Mouse (Mus musculus): ENCODE results near the gene Suz12.
A peak's percentile ranks its signal among the peaks of the same experiment; 100 is the strongest.
"Not testable (repeated sequence)": the region's sequence is repeated elsewhere in the genome, so short reads cannot be mapped to it uniquely, and the experiment has no call there.

Suz12 gene

DNA sequence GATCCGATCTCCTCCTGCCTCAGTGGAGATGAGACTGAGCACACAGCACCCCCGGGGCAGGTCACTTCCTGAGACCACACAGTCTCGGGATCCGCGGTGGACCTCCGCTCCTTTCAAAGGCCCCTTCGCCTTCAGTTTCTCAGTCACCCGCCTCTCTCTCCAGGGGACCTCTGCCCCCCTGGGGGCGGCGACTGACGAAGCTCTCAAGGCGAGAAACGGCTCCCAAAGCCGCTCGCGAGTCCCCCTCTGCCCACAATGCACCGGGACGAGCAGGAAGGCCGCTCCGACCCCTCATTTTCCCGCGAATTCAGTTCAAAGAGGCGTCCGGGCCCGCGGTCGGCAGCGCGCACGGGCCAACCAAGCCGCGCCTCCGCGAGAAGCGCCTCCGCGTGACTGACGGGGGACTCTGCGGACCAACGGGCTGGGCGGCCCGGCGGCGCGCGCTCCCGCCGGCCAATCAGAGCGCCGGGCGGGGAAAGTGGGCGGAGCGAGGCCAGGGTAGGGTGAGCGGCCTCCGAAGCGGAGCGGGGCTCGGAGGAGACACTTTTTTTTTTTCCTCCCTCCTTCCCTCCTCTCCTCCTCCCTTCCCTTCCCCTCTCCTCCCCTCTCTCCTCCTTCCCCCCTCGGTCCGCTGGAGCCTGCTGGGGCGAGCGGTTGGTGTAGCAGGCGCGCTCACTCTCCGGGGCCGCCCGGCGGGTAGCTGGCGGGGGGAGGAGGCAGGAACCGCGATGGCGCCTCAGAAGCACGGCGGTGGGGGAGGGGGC, at the start of gene Suz12:
Gene Suz12 (plus strand): TSS at position 515 of the 764 bp plus-strand sequence.
- peak; percentile 77 for DNase-seq (ENCODE audit: low spot score)

DNA sequence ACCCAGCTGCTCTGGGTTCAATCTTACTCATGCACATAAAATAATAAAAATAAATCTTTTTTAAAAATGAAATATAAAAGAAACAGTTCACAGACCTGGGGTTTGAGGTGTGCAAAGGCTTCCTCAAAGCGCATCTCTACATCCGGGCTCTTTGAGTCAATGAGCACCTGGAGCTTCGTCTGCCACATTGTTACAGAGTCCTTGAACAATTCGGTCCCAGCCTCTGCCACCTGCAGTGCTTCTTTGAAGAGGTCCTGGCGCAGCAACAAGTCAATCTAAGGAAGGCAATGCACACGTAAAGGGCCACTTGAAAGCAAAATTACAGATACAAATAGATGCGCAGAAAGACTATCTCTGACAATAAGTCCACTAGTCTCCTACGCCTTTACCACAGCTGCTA, 49.8 kb upstream of the Suz12 start:
- DNase-seq (ENCODE audit: low spot score) = no peak

DNA sequence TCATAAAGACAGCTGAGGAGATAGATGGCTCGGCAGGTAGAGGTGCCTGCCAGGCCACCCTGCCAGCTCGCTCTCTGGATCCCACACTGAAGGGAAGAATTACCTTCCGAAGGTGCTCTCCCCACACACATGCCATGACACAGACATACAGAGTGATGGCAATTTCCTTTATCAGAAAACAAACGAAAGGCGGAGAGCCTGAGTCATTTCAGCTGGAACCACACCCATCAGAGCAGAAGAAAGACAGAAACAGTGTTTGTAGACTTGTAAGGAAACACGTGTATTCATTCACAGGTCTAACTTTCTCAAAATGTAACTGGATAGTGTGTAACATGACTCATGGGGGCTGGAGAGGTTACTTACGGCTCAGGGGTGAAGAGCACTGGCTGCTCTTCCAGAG, 49.3 kb upstream of the Suz12 start:
- no peak for DNase-seq (ENCODE audit: low spot score)

- DNase-seq (ENCODE audit: low spot score) = no peak
Measured at GRCm38 (mm10) chr11:79947265-79947664, 45.6 kb upstream of the Suz12 start.

- DNase-seq (ENCODE audit: low spot score) = no peak
Measured at GRCm38 (mm10) chr11:79961346-79962124, 31.4 kb upstream of the Suz12 start.

GRCm38 (mm10) chr11:79962125-79962876, 30.6 kb upstream of the Suz12 start, which contains the start of gene Utp6:
Gene Utp6 (minus strand): TSS chr11:79962390.
- DNase-seq (ENCODE audit: low spot score) = peak; percentile 97

DNA sequence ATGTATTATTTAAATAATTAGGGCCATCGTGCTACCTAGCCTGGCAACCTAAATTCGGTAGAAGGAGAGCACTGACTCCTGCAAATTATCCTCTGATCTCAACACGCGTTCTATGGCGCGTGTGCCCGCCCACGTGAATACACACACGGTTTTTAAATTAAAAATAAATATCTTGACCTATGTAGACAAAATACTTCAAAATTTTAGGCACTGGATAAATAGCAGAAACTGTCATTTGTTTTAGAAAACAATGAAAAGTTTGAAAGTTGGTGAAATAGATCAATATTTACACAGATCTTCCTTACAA, 30.1 kb upstream of the Suz12 start:
- DNase-seq (ENCODE audit: low spot score) = no peak

DNA sequence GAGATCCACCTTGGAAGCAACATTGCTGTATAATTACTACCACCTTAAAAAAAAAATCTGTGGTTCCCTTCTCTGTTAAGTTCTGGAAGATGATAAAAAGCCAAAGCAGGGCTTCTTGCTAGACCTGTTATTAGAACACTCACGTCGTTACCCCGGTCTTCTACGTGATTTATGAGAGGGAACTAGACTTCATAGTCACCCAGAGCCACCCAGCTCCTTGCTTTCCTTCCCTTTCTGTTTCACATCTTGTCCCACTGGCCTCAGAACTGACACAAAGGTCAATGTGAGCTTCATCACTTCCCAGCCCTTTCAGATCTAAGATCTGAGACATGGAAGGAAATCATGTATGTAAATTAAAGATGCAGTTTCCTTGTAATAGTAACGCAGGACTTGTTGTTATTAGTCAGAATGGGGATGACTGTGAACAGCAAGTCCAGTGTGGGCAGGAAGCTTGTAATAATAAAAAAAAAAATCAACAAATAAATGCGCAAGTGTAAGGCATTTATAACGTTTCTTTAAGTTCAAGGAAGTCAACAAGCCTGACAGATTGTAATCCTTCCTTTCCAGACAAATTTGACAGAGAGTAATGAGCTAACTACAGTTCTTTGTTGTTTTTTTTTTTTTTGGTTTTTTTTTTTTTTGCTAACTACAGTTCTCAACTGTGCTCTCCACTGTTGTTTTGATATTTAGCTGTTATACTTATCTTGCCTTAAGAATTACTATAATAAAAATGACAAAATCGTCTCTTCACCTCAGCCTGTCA, 29.5 kb upstream of the Suz12 start:
- DNase-seq (ENCODE audit: low spot score) = no peak

DNA sequence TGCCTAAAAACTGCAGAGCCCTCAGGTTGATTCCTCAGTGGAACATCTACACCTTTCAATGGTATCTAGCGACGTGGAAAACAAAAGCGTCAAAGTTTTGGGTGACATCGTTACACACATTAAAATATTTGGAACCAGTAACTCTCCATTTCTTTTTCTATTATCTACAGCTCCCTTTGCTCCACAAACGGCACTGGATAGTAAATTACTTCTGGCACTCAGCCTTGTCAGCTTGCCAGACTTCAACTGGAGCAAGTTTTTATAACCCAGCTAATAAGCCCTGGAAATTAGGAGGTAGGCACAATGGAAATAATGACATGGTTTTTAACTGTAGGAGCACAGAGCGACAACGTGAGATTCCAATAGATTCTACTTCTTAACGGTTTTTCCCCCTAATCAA, 27.0 kb upstream of the Suz12 start:
- DNase-seq (ENCODE audit: low spot score) = no peak

DNA sequence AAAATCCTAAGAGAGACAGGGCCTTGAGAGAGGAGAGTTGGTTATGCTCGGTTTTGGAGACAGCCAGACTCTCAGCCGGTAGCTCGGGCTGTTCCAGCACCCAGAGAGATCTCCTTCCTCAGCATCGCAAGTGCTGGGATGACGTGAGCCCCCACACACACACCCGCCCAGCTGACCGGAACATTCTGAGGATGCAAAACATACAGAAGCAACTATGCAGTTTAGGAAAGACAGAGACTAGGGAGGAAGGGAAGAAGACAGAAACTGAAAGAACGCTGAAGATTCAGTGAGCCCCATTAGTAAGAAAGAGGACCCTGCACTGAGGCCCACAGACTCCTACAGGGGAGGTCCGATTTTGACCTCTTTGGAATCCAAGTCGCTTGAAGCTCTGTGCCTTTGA, 25.2 kb upstream of the Suz12 start:
- no peak for DNase-seq (ENCODE audit: low spot score)

GRCm38 (mm10) chr11:79973133-79973532, 19.8 kb upstream of the Suz12 start:
- no peak for DNase-seq (ENCODE audit: low spot score)

DNA sequence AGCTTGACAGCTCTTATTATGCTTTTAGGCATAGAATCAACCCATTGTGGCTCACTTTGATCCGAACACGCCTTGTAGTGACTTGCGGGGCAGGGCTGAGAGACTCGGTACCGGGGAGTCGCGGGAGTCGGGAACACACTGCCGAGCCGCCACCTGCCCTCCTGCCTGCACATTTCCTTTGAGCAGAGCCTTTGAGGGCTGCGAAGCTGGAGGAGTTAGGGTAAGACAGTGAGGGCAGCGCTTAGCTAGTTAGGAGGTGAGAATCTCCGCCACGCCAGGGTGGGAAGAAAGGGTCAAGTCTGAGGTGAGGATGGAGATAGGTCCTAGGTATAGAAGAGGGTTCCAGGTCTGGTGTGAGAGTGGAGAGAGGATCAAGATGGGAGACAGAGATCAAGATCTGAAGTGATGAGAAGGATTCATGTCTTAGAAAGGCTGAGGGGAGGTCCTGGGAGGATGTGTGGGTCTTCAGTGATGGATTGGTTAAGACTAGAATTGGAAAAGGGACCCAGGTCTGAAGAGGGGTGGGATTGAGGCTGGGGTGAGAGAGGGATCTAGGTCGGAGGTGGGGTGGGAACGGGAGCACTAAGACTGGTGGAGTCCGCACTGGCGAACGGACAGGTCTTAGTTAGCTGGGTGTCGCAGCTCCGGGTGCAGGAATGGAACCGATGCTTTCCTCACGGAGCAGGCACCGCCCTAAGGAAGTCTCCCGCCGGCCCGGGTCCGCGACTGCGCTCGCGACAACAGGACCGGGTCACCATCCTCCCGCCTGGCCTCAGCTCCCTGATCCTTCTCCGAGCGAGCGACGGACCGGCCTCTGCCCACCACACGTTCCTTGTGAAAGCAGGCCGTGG, 19.1 kb upstream of the Suz12 start:
- DNase-seq (ENCODE audit: low spot score) = no peak

GRCm38 (mm10) chr11:79975377-79975776, 17.5 kb upstream of the Suz12 start:
- DNase-seq (ENCODE audit: low spot score) = no peak

DNA sequence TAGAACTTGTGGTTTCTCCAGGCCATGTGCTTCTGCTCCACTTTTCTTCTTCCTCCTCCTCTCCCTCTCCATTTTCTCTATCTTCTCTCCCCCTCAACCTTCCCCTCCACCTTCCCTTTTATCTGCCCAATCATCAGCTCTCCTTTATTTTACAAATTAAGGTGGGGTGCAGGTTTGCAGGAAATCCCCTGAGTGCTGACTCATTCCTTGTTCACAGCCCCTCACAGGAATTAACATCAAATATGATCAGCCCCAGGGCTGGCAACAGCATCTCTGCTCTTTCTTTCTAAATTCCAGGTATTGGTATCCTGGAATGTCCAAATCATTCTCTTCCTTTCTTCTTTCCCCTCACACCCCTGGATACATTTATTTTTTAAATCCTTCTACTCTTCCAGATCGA, 16.7 kb upstream of the Suz12 start:
- no peak for DNase-seq (ENCODE audit: low spot score)

DNA sequence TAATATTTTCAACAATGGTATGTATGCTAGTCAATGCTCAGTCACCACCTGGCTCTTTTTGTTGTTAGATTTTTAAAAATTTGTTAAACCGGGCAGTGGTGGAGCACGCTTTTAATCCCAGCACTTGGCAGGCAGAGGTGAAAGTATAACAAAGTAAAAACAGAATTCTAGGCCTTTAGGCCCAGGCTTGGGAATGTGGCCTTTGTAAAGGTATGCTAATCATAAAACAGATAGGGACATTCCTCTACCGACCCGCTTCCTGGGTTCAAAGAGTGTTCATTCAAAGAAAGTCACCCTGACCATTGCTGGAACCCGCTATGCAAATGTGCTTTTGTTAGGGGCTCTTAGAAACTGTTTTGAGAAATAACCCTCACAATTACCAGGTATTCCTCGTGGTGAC, 16.3 kb upstream of the Suz12 start:
- DNase-seq (ENCODE audit: low spot score) = not testable (repeated sequence)

DNA sequence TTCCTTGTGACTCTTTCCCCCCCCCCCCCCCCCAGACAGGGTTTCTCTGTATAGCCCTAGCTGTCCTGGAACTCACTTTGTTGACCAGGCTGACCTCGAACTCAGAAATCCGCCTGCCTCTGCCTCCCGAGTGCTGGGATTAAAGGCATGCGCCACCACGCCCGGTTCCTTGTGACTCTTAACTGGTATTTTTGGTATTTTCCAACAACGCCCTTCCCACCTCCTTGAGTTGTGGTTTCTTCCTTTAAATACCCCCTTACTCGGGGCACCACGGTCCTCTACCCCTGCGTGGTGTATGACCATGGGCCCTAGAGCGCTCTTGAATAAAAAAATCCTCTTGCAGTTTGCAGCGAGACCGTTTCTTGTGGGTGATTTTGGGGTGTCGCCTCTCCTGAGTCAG, 15.8 kb upstream of the Suz12 start:
- not testable (repeated sequence) for DNase-seq (ENCODE audit: low spot score)

- DNase-seq (ENCODE audit: low spot score) = not testable (repeated sequence)
Measured at GRCm38 (mm10) chr11:79977747-79978146, 15.2 kb upstream of the Suz12 start.

DNA sequence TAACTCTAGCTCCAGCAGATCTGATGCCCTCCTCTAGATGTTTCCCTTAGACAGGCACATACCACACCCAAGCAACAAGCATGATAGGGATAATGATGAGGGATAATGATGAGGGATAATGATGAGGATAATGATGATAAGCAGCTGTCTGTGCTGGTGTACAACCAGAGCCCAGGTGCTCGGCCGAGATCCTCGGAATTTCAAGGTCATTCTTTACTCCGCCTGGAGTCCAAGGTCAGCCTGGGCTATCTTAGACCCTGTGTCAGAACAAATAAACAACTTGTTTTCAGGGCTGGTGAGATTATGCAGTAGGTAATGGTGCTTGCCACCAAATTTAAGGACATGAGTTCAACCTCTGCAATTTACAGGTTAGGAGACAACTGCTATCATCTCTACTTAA, 6.0 kb upstream of the Suz12 start:
- DNase-seq (ENCODE audit: low spot score) = no peak

- DNase-seq (ENCODE audit: low spot score) = no peak
Measured at GRCm38 (mm10) chr11:79987896-79988295, 5.0 kb upstream of the Suz12 start.

DNA sequence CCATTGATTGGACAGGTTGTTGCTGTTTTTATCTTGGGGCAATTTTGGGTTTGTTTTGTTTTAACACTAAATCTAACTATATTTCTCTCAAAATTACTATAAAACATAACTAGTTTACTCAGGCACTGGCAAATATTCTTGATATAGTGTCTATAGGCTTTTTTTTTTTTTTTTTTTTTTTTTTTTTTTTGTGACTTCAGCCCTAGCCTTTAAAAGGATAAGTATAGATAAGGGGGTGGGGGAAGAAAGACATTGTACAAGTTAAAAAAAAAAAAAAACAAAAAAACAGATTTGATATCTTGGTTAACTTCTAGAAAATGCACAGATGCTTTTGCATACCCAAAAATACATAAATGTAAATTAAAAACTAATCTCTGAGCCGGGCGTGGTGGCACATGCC, 2.8 kb upstream of the Suz12 start:
- no peak for DNase-seq (ENCODE audit: low spot score)

- no peak for DNase-seq (ENCODE audit: low spot score)
Measured at GRCm38 (mm10) chr11:79991600-79991999, 1.3 kb upstream of the Suz12 start.

Data from urinary bladder, postnatal 10 days (tissue).